Mouse (Mus musculus): Measurements from ENCODE around the gene BC005561.
"Not testable (repeated sequence)": the region's sequence is repeated elsewhere in the genome, so short reads cannot be mapped to it uniquely, and the experiment has no call there.

BC005561 gene

DNA sequence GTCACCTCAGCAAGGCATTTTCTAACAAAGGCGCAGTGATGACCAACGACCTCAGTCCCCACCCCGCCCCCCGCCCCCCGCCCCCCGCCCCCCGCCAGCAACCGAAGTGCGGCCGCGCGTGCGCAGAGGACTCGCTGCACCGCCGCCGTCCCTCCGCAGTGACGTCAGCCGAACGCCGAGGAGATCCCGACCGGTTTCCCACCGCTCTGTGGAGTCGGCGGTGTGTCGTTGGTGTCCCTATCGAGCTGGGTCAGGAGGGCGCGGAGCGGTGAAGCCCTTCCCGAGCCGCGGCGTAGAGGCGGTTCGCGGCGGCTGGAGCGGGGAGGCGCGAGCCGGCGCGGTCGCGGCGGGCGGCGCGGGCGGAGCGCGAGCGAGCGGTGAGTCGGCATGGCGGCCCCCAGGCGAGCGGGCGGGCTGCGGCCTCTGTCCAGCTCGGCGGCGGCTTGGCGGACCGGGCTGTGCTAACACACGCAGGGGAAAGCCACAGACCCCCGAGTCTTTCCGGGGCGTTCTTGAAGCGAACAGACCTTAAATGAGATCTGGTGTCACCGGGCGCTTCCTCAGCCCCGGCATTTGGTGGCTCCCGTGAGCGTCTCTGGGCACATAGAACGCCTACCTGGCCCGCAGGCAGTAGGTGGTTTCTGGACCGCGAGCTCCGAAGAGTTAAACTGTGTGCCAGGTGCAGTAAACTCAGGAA, at the start of gene BC005561:
Gene BC005561, plus strand, starts transcription at position 158 of the 697 bp plus-strand sequence.
- peak; percentile 77 to 83 for DNase-seq

DNA sequence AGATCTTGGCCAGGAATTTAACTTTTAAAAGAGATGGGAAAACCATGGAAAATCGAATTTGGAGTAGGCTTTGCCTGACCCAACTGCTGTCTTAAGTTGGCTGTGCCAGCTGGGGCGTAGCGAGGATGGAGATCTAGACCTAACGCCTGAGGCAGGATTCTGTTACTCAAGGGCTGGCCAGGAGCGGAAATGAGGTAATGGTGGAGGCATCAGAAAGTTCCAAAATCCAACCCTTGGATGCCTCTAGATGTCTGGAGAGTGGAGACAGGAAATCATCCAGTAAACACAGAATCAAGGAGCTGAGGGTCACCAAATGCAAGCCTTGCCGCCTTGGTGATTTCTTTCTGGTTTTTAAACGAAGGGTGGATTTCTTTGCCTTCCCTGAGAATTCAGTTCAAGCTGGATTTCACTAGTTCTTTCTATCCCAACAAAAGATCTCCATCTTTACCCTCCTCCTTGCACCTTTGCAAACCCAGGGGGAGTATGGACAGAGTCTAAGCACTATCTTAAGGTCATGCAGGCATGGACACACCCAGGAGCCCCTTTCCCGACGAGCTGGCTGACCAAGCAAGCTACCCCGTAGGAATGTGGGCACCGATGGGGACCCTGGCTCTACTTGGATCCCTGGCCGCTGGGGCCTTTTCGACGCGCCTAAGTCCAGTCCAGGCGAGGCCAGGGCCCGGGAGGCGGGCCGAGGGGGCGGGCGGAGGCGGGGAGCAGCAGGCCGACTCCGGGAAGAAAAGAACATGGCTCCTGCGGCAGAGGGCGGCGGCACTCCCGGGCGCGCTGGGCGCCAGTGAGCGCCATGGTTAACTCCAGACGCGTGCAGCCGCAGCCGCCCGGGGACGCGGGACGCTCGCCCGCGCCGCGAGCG, 49.1 kb upstream of the BC005561 start, which contains the start of gene Pkd2:
Gene Pkd2, plus strand, starts transcription at position 619 of the 874 bp plus-strand sequence.
- no peak for DNase-seq

DNA sequence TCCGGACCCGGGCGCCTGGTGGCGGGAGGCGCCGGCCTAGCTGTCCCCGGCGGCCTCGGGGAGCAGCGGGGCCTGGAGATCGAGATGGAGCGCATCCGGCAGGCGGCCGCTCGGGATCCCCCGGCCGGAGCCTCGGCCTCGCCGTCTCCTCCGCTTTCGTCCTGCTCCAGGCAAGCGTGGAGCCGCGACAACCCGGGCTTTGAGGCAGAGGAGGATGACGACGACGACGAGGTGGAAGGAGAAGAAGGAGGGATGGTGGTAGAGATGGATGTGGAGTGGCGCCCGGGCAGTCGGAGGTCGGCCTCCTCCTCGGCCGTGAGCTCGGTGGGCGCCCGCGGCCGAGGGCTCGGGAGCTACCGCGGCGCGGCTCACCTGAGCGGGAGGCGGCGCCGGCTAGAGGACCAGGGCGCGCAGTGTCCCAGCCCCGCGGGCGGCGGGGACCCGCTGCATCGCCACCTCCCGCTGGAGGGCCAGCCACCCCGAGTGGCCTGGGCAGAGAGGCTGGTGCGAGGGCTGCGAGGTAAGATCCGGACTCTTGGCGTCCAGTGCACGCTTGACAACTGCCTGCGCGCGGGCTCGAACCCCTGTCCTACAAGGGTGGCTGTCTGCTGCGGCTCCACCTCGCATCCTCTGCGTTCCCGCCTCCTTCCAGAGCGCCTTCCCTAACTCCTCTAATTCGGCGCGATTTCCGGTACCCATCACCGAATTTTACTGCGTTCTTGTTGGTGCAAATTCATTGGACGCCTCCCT, 48.3 kb upstream of the BC005561 start:
- DNase-seq, result no peak

DNA sequence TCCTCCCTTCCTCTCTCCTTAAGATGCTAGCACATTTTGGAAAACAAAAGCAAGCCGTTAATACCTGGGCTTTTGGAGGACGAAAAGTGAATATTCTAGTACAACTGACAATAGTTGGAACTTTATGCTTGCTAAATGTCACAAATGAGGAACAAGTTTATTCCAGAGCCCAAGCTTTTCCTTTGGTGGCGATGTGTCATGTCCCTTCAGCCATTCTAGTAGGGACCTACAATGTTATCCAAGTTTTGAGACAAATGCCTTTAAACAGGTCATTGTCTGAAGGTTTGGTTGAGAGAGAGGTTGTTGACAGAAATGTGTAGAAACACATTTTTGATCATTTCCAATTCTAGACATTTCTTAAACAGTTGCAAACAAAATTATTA, 47.7 kb upstream of the BC005561 start:
- DNase-seq, result no peak

DNA sequence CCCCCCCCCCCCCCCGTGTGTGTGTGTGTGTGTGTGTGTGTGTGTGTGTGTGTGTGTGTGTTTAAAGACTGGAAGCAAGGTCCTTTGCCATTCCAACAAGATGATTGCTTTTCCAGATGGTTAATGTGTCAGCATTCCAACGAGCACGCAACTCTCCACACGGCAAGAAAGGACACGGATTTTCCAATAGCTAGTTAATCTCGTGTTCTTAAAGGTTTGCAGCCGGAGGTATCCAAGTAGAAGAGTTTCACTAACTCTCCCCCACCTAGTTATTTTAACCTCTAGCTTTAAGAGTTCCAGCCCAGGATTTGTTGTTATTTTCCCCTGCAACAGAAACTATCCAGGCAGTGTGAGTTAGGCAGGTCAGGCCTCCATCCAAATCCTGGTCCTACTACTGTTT, 47.3 kb upstream of the BC005561 start:
- no peak for DNase-seq

DNA sequence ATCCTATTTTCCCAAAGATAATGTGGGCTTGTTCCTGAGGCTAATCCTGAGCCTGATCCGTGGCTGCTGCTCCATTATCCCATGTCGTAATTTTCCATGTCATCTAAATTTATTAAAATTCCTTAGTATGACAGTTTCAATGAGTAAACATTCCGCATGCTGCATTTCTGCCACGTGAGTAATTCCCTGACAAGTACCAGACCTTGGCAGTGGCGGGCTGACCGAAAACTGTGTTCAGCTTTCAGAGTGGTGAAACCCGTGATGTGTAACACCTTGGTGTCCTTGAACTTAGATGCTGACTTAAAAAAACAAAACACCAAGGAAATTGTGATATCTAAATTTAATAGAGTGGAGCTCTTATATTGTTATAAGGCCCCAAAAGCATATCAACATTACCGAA, 42.9 kb upstream of the BC005561 start:
- no peak for DNase-seq

DNA sequence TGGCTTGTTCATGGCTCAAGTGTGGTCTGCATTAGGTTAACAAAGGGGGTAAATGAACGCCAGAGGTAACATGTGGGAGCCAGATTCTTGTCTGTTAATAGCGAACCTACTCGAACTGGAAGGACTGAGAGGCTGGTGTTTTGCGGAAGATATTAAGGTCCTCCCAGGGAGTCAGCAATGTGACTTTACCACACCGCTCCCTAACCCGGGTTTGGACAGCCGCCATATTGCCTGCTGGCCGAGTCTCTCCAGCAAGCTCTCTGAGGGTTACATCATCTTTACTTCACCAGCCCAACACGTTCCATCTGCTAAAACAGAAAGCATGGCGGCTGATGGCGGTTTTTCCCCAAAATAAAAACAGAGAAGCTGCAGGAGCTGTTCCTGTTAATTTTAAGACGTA, 42.4 kb upstream of the BC005561 start:
- no peak for DNase-seq

DNA sequence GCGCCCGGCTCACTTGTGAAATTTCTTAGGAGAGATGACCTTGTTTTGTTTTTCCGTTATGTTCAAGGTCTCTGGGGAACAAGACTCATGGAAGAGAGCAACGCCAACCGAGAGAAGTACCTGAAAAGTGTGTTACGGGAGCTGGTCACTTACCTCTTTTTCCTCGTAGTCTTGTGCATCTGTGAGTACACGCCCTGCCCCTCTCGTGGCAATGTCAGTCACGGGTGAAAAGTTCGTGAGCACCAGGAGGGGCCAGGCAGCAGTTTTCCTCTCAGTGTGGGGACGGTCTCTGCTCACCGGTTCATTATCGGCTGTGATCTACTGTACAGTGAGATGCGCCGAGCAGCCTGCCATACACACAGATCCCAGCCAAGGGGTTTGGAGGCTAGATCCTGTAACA, 41.3 kb upstream of the BC005561 start:
- DNase-seq, result no peak

DNA sequence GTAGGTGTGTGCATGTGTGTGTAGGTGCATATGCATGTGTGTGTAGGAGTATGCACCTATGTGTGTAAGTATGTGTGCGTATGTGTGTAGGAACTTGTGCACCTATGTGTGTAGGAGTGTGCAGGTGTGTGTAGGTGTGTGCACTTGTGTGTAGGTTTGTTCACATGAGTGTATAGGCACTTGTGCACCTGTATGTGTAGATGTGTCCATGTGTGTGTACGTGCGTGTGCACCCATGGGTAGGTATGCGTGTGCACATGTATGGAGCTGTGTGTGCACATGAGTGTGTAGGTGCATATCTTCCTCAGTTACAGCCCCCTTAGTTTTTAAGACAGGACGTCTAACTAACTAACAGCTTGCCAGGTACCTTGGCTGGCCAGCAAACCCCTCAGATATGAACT, 39.6 kb upstream of the BC005561 start:
- DNase-seq, result no peak

DNA sequence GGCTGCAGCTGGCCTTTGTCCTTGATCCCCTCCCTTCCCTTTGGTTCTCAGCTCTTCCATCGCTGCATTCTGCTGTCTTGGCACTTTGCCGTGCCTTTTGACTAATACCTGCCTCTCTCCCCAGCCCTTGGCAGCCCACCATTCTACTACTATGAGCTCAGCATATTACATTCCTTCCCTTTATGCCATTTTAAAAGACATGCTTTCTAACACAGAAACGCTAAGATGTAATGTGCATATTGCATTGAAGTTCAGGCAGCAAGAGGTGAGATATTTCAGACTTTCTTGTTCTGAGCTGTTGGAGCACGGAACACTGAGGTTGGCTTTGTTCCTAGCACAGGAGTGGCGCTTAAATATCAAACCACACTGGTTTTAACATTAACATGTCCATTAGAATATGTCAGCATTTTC, 37.2 kb upstream of the BC005561 start:
- DNase-seq, result no peak

DNA sequence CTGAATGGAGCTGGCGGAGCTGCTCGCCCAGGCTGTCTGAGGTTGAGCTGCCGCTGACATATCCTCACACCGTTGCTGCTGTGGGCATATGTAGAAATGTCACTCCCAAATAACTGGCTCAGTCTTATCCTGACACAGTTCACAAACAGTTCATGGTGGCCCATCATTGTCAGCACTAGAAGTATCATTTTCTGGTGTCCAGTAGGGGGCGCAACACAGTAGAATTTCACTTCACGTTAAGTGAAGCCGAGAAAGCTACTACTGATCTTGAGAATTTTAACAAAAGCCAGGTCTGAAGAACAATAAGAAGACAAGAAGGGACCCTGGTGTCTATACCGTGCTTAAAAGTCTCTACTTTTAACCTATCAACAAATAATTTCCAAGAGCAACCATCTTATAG, 35.8 kb upstream of the BC005561 start:
- DNase-seq, result peak; percentile 39 to 46

DNA sequence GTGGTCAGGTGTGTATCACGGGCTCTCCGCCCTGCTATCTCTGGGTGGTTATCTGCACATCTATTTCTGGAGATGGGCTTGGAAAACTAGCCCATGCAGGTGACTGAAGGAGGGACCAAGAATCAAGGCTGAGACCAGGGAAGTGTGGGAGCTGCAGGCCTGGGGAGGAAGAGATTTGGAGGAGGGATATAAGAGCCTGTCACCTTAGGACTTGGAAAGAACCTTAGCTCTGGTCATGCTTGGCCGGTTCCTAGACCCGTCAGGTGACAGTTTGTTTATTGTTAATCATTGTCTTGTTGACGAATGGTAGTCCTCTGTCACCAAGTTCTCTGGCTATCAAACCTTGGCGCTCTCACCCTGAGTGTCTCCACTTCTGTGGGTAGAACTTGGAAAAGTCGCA, 27.8 kb upstream of the BC005561 start:
- DNase-seq, result no peak

DNA sequence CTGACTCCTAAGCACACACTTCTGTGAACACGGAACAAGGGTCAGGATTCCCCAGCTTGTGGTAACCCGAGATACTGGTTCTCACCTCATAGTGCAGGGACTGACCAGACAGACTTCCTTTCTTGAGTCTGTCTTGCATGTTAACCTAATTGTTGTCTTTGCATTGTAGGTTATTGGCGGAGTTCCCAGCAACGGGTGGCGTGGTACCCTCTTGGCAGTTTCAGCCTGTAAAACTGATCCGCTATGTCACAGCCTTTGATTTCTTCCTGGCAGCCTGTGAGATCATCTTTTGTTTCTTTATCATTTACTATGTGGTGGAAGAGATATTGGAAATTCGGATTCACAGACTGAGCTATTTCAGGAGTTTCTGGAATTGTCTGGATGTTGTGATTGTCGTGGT, 25.3 kb upstream of the BC005561 start:
- no peak for DNase-seq

DNA sequence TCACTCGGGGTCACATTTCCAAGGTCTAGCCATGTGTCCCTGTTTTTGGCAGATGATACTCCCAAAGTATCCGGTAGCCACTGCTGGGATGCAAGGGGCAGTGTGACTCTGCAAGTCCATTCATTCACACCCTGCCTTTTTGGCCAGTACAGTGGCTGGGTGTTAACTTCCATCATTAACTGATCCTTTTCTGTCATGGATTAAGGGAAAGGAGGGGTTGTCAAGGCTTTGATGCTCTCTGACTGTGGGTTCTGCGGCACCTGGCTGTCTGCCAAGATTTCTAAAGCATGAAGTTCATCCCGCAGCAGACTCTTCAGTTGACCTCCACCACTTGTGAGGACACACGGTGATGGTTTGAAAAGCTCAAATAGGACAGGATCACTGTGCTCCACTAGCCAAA, 16.6 kb upstream of the BC005561 start:
- no peak for DNase-seq

DNA sequence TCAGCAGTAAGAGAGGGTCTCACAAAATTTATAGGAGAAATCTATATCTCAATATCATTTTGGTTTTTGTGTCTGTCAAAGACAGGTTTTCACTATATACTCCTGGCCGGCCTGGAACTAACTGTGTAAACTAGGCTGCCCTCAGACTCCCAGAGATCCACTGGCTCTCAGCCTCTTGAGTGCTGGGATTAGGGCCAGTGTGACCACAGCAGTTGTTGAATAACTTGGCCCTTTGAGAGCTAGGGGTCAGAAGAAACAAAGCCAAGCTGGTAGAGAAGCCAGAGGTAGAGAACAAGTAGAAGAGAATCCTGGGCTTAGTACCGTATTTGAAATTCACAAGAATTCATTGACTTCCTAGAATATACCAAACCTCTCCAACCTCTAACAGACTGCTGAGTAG, 3.3 kb upstream of the BC005561 start:
- no peak for DNase-seq

DNA sequence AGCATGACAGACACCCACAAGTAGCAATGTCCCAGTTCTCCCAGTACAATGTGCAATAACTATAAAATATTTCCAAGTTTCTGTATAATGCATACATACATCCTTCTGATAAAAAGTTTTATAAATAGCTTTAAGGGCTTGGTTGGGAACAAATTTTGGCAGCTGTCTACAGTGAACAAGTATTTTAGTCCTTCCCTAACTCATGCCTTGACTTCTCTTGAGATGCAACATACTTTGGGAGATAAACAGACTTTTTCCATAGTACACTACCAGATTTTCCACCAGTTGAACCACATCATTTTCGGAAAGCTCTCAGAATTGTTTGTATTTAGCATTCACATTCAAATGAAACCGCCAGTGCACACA, 340 bp upstream of the BC005561 start:
- DNase-seq, result no peak

DNA sequence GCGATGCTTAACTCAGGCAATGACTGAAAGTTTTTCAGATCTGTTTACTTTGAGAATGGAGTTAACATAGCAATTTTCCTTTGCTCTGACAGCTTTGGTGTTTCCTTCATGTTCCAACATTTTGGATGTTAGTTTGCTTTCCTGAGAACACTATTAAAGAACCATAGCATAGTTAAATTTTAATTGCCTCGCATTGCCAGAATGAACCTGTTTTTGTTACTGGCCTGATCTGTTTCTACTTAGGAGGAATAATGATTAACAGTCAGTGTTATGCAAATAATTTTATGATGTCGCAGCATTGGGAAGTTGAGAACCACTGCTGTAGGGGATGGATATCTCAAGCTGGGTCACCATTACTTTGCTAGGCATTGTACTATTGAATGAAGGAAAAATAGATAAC, 3.1 kb downstream of the BC005561 start:
- DNase-seq, result no peak

DNA sequence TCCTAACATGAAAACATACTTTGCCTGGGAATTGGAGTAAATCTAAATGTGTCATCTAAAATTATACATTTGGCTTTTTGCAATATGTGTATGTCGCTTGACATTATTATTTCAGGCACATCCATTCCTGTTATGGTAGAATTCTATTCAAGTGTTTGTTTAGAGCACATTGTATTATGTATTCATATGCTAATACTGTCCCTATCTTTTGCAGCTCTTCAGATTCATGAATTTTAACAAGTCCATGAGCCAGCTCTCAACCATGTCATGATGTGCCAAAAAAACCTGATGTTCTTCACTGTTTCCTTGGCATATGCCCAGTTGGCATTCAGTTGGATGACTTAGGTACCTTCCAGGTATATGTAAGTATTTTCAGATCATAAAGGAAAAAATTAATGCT, 30.5 kb downstream of the BC005561 start:
- DNase-seq, result no peak

DNA sequence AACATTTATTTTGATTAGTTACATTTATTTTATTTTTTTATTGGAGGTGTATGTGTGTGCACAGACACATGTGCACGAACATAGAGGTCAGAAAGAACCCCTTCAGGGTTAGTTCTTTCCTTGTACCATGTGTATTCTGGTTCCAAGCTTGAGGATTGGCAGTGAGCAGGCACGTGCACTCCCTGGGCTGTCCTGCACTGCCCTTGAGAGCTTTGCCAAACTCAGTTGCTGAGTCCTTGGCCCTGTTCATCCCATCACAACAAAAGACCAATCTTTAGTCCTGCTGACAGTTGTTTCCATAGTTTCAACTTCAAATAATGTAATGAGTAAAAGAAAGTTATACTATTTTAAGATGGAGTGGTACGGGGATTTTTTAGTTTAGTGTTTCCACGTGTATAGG, 31.2 kb downstream of the BC005561 start:
- DNase-seq, result no peak

DNA sequence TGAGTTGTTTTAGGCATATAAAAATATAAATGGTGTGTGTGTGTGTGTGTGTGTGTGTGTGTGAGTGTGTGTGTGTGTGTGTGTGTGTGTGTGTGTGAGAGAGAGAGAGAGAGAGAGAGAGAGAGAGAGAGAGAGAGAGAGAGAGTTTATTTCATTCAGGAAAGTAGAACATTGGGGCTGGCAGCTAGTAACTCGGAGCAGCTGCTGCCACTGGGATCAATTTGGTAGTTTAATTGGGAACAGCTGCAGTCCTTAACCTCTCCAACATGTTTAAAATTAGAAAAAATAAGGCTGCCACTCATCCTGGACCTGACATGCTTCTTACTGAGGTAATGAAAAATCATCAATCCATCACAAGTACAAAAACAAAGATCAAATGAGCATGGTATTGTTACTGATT, 59.9 kb downstream of the BC005561 start:
- not testable (repeated sequence) for DNase-seq

DNA sequence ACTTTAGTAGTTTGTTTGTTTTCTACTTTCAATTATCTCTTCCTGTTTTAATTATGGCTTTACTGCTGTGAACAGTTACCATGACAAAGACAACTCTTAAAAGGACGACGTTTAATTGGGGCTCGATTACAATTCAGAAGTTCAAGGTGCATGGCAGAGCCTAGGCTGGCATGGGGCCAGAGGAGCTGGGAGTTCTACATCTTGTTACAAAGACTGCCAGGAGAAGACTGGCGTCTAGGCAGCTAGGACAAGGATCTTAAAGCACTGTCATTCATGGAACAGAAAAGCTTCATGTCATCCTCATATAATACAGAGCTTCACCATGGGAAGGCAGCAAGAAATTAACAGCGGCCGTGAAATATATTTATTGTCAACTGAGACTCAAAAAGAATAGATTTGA, 62.6 kb downstream of the BC005561 start:
- DNase-seq, result peak; percentile 6

DNA sequence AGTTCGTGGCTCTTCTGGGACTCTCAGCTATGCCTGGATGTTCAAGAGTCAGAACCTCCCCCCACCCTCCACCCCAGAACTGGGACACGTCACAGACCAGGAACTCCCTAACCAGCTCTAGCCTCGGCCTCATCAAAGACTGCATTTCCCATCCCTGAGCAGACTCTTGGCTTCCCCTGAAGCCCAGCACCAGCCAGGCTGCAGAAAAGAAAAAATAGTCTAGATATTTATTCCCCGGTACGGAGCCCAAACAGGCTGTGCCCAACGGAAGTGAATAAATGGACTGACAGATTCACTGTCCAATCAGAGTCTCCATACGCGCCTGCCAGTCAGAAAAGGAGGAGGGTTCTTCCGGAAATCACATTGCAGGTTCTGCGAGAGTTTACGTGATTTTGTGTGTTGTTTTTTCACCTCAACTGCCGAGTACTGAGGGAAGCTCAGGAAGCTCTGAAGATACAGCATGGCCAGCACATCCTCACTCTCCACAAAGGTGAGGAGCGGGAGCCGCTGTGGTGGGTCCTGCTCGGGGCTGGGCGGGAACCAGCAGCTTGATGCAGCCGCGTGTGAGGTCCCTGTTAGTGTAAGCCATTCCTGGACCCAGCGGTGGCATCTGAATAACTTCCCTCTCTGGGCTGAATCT, 63.2 kb downstream of the BC005561 start:
- peak; percentile 85 to 86 for DNase-seq
